Mouse (Mus musculus): ENCODE data around the gene Pex26. TPM values are rescaled to one million over a fixed set of nuclear protein-coding genes. Genes with fewer than 3 reads are reported as not detected.

The Pex26 gene
- polyA plus RNA-seq, 1 experiment from 2014 or later: 7.6 TPM

GRCm38 (mm10) chr6:121226043-121226442 is 42.6 kb downstream of the Pex26 start:
- DNase-seq (ENCODE audit: low spot score): no peak
- Histone ChIP-seq H3K4me2 (ENCODE audit: low read depth, low read length) (no peak overlapping the region), H3K9me3 (ENCODE audit: control insufficient read depth, low read length) (no peaks in the 10 kb centered on the region), H3K27me3 (replicated peaks; ENCODE audit: control insufficient read depth, insufficient read depth, low read length) (no peaks in the 10 kb centered on the region), H3K27ac (replicated peaks; ENCODE audit: low read depth, low read length) (no peak overlapping the region), H3K4me1 (ENCODE audit: control insufficient read depth, insufficient read depth, low read length) (no peaks in the 10 kb centered on the region), H3K4me3 (ENCODE audit: low read depth, low read length) (no peak overlapping the region), H3K36me3 (ENCODE audit: control insufficient read depth, insufficient read depth, low read length) (no peaks in the 10 kb centered on the region), H3K9ac (ENCODE audit: low read depth, low read length) (no peak overlapping the region)
- no peak for ATAC-seq (ENCODE audit: low read depth)
- 64% methylated on average over 4 of the region's 4 CpGs for WGBS

DNA sequence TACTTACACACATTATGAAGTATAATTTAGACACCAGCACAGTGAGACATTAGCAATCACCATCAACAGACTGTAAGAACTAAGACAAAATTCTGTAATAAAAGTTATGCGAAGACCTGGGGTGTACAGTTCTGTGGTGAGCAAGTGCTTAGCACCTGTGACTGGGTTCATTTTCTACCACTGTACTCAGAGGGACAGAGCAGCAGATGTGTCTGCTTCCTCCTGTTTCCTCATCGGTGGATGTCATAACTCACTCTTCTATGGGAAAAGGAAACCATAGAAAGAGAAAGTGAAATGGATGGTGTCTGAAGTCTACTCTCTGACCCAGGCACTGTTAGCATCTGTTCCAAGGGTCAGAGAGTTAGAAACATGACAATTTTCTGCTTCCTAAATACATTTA is 43.3 kb downstream of the Pex26 start:
- H3K4me3 ChIP-seq (ENCODE audit: low read depth, low read length): no peak overlapping the region
- H3K4me2 ChIP-seq (ENCODE audit: low read depth, low read length): no peak overlapping the region
- WGBS: 87% methylated on average over 2 of the region's 2 CpGs
- no peaks in the 10 kb centered on the region for H3K36me3 ChIP-seq (ENCODE audit: control insufficient read depth, insufficient read depth, low read length)
- no peak overlapping the region for H3K9ac ChIP-seq (ENCODE audit: low read depth, low read length)
- H3K4me1 ChIP-seq (ENCODE audit: control insufficient read depth, insufficient read depth, low read length): no peaks in the 10 kb centered on the region
- no peaks in the 10 kb centered on the region for H3K27me3 ChIP-seq (replicated peaks; ENCODE audit: control insufficient read depth, insufficient read depth, low read length)
- DNase-seq (ENCODE audit: low spot score) (no peak), ATAC-seq (ENCODE audit: low read depth) (no peak)
- no peak overlapping the region for H3K27ac ChIP-seq (replicated peaks; ENCODE audit: low read depth, low read length)
- no peaks in the 10 kb centered on the region for H3K9me3 ChIP-seq (ENCODE audit: control insufficient read depth, low read length)

DNA sequence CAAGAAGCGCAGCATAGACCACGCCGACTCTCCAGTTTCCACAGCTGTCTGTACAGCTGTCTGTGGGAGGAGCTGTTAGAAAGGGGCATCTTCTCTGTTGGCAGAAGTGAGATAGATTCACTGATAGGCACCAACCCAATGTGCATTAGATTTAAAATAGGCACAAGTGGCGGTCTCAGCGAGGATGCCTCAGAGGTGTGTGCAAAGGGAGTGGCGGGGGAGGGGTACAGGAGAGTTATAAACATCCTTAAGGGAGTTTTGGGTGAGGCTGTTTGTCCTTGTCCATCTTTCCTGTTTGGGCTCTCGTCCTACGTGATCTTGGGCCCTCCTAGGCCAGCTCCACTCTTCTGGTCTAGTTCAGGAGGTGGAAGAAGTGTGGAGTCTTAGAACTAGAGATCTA is 45.0 kb downstream of the Pex26 start:
- no peaks in the 10 kb centered on the region for H3K36me3 ChIP-seq (ENCODE audit: control insufficient read depth, insufficient read depth, low read length)
- no peak overlapping the region for H3K4me2 ChIP-seq (ENCODE audit: low read depth, low read length)
- no peaks in the 10 kb centered on the region for H3K4me1 ChIP-seq (ENCODE audit: control insufficient read depth, insufficient read depth, low read length)
- no peak overlapping the region for H3K9ac ChIP-seq (ENCODE audit: low read depth, low read length)
- WGBS: 64% methylated on average over 8 of the region's 8 CpGs
- no peaks in the 10 kb centered on the region for H3K27me3 ChIP-seq (replicated peaks; ENCODE audit: control insufficient read depth, insufficient read depth, low read length)
- DNase-seq (ENCODE audit: low spot score) (no peak), ATAC-seq (ENCODE audit: low read depth) (no peak)
- no peaks in the 10 kb centered on the region for H3K9me3 ChIP-seq (ENCODE audit: control insufficient read depth, low read length)
- H3K4me3 ChIP-seq (ENCODE audit: low read depth, low read length): no peak overlapping the region
- no peak overlapping the region for H3K27ac ChIP-seq (replicated peaks; ENCODE audit: low read depth, low read length)

- Histone ChIP-seq H3K4me1 (ENCODE audit: control insufficient read depth, insufficient read depth, low read length) (no peaks in the 10 kb centered on the region), H3K9ac (ENCODE audit: low read depth, low read length) (no peak overlapping the region), H3K36me3 (ENCODE audit: control insufficient read depth, insufficient read depth, low read length) (no peaks in the 10 kb centered on the region), H3K27me3 (replicated peaks; ENCODE audit: control insufficient read depth, insufficient read depth, low read length) (no peaks in the 10 kb centered on the region), H3K9me3 (ENCODE audit: control insufficient read depth, low read length) (no peaks in the 10 kb centered on the region), H3K4me2 (ENCODE audit: low read depth, low read length) (no peak overlapping the region), H3K4me3 (ENCODE audit: low read depth, low read length) (no peak overlapping the region), H3K27ac (replicated peaks; ENCODE audit: low read depth, low read length) (no peak overlapping the region)
- DNase-seq (ENCODE audit: low spot score) (no peak), ATAC-seq (ENCODE audit: low read depth) (no peak)
- 57% methylated on average over 1 of the region's 1 CpGs for WGBS
These were observed 49.2 kb downstream of the Pex26 start for GRCm38 (mm10) chr6:121232652-121233051.

DNA sequence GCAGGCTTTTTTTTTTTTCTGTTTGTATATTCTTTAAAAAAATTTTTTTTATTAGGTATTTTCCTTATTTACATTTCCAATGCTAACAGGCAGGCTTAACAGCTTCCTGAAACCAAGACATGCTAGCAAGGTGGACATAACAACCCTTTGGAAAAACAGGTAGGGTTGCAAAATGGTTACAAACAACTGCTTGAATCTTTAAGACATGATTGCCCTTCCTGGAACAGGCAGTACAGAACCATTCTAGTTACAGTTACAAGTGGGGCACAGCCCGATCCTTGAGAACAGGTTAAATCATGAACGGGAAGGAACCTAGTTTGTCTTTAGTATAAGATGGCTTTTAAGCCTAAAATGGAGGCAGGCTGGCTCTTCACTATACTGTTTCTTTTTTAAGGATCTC is 52.9 kb downstream of the Pex26 start:
- no peak for ATAC-seq (ENCODE audit: low read depth)
- no peak overlapping the region for H3K27ac ChIP-seq (replicated peaks; ENCODE audit: low read depth, low read length)
- no peaks in the 10 kb centered on the region for H3K9me3 ChIP-seq (ENCODE audit: control insufficient read depth, low read length)
- no peak overlapping the region for H3K4me3 ChIP-seq (ENCODE audit: low read depth, low read length)
- no peaks in the 10 kb centered on the region for H3K27me3 ChIP-seq (replicated peaks; ENCODE audit: control insufficient read depth, insufficient read depth, low read length)
- no peak overlapping the region for H3K4me2 ChIP-seq (ENCODE audit: low read depth, low read length)
- no peak overlapping the region for H3K9ac ChIP-seq (ENCODE audit: low read depth, low read length)
- WGBS: 84% methylated on average over 2 of the region's 2 CpGs
- DNase-seq (ENCODE audit: low spot score): no peak
- no peaks in the 10 kb centered on the region for H3K4me1 ChIP-seq (ENCODE audit: control insufficient read depth, insufficient read depth, low read length)
- H3K36me3 ChIP-seq (ENCODE audit: control insufficient read depth, insufficient read depth, low read length): no peaks in the 10 kb centered on the region

- ATAC-seq (ENCODE audit: low read depth) (no peak), DNase-seq (ENCODE audit: low spot score) (no peak)
- H3K27ac ChIP-seq (replicated peaks; ENCODE audit: low read depth, low read length): no peak overlapping the region
- no peak overlapping the region for H3K4me2 ChIP-seq (ENCODE audit: low read depth, low read length)
- 92% methylated on average over 4 of the region's 4 CpGs for WGBS
- no peak overlapping the region for H3K9ac ChIP-seq (ENCODE audit: low read depth, low read length)
- no peak overlapping the region for H3K4me3 ChIP-seq (ENCODE audit: low read depth, low read length)
- H3K36me3 ChIP-seq (ENCODE audit: control insufficient read depth, insufficient read depth, low read length): no peaks in the 10 kb centered on the region
- no peaks in the 10 kb centered on the region for H3K4me1 ChIP-seq (ENCODE audit: control insufficient read depth, insufficient read depth, low read length)
- H3K9me3 ChIP-seq (ENCODE audit: control insufficient read depth, low read length): no peaks in the 10 kb centered on the region
- no peaks in the 10 kb centered on the region for H3K27me3 ChIP-seq (replicated peaks; ENCODE audit: control insufficient read depth, insufficient read depth, low read length)
These were observed 54.7 kb downstream of the Pex26 start for GRCm38 (mm10) chr6:121238209-121238608.

DNA sequence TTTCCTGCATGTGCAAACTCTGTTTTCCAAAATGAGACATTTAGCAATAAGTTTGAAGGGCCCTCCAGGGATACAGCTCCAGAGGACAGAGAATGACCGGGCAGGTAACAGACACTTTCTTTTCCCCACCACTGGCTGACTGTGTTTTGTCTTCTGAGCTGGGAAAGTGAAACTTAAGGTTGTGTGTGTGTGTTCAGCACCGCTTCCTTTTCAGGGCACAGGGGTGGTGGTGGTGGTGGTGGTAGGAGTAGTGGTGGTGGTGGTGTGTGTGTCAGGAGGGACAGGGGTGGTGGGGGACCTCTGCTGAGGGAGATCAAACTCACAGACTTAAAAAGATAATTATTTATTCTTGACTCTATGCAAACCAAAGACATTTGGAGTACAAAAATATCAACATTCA is 58.3 kb downstream of the Pex26 start:
- Histone ChIP-seq H3K36me3 (ENCODE audit: control insufficient read depth, insufficient read depth, low read length) (no peaks in the 10 kb centered on the region), H3K27ac (replicated peaks; ENCODE audit: low read depth, low read length) (no peak overlapping the region), H3K9ac (ENCODE audit: low read depth, low read length) (no peak overlapping the region), H3K27me3 (replicated peaks; ENCODE audit: control insufficient read depth, insufficient read depth, low read length) (0 out of 2 replicates have a peak, but pooled peaks cover 2% of the 10 kb centered on the region), H3K4me3 (ENCODE audit: low read depth, low read length) (no peak overlapping the region), H3K4me1 (ENCODE audit: control insufficient read depth, insufficient read depth, low read length) (no peaks in the 10 kb centered on the region), H3K9me3 (ENCODE audit: control insufficient read depth, low read length) (no peaks in the 10 kb centered on the region), H3K4me2 (ENCODE audit: low read depth, low read length) (no peak overlapping the region)
- ATAC-seq (ENCODE audit: low read depth) (no peak), DNase-seq (ENCODE audit: low spot score) (no peak)
- WGBS: 67% methylated on average over 2 of the region's 2 CpGs

- Histone ChIP-seq H3K4me1 (ENCODE audit: control insufficient read depth, insufficient read depth, low read length) (no peaks in the 10 kb centered on the region), H3K36me3 (ENCODE audit: control insufficient read depth, insufficient read depth, low read length) (no peaks in the 10 kb centered on the region), H3K9ac (ENCODE audit: low read depth, low read length) (no peak overlapping the region), H3K27me3 (replicated peaks; ENCODE audit: control insufficient read depth, insufficient read depth, low read length) (0 out of 2 replicates have a peak, but pooled peaks cover 2% of the 10 kb centered on the region), H3K4me3 (ENCODE audit: low read depth, low read length) (no peak overlapping the region), H3K9me3 (ENCODE audit: control insufficient read depth, low read length) (no peaks in the 10 kb centered on the region), H3K27ac (replicated peaks; ENCODE audit: low read depth, low read length) (no peak overlapping the region), H3K4me2 (ENCODE audit: low read depth, low read length) (no peak overlapping the region)
- WGBS: 47% methylated on average over 10 of the region's 10 CpGs
- no peak for ATAC-seq (ENCODE audit: low read depth)
- no peak for DNase-seq (ENCODE audit: low spot score)
These were observed 59.7 kb downstream of the Pex26 start for GRCm38 (mm10) chr6:121243161-121243560.

- 0 out of 2 replicates have a peak, but pooled peaks cover 2% of the 10 kb centered on the region for H3K27me3 ChIP-seq (replicated peaks; ENCODE audit: control insufficient read depth, insufficient read depth, low read length)
- H3K4me2 ChIP-seq (ENCODE audit: low read depth, low read length): peak within 1 kb of the TSS; percentile 63
- ATAC-seq (ENCODE audit: low read depth): peak; percentile 95
- DNase-seq (ENCODE audit: low spot score): peak; percentile 92
- H3K9ac ChIP-seq (ENCODE audit: low read depth, low read length): peak within 1 kb of the TSS; percentile 59
- H3K4me3 ChIP-seq (ENCODE audit: low read depth, low read length): peak within 1 kb of the TSS; percentile 59
- no peaks in the 10 kb centered on the region for H3K4me1 ChIP-seq (ENCODE audit: control insufficient read depth, insufficient read depth, low read length)
- H3K27ac ChIP-seq (replicated peaks; ENCODE audit: low read depth, low read length): no peak within 1 kb of the TSS
- 10% methylated on average over 34 of the region's 35 CpGs for WGBS
- H3K36me3 ChIP-seq (ENCODE audit: control insufficient read depth, insufficient read depth, low read length): no peaks in the 10 kb centered on the region
- H3K9me3 ChIP-seq (ENCODE audit: control insufficient read depth, low read length): no peaks in the 10 kb centered on the region
These were observed 61.9 kb downstream of the Pex26 start, which contains the start of gene Usp18 for GRCm38 (mm10) chr6:121245127-121246036. Gene Usp18 (plus strand): TSS chr6:121245906.
